Mouse (Mus musculus) CH12.LX (cell line): ENCODE results near the gene Strada. TPM values are rescaled to one million over a fixed set of nuclear protein-coding genes. Genes with fewer than 3 reads are reported as not detected.

Source experiments
- DNase-seq: peaks from one replicate; pipeline ENCODE4 v3.0.0-alpha.2; 2013; ENCODE audit errors: extremely low read depth
- H3K27ac ChIP-seq: 2 replicates; pipeline ENCODE4 v1.5.1; 2012; ENCODE audit warnings: low read depth, mild to moderate bottlenecking, control low read depth, moderate library complexity; ENCODE audit not compliant: insufficient read depth
- H3K27me3 ChIP-seq: replicated peaks from 2 replicates; pipeline ENCODE3; 2012; ENCODE audit warnings: inconsistent platforms
- H3K36me3 ChIP-seq, 2 experiments: replicated peaks in 1 of 2; 2 replicates each; pipeline versions ENCODE3 to v1.6.1; 2012; ENCODE audit warnings: inconsistent platforms in 1 of 2, low read length in 1 of 2, mild to moderate bottlenecking in 1 of 2, mixed read lengths in 1 of 2, moderate library complexity in 1 of 2; ENCODE audit not compliant: control insufficient read depth in 1 of 2, insufficient read depth in 1 of 2
- H3K4me1 ChIP-seq, 2 experiments: 2 replicates each; pipeline ENCODE4 v1.6.1; 2012; ENCODE audit warnings: inconsistent platforms in 1 of 2, moderate library complexity in 1 of 2; ENCODE audit not compliant: insufficient read depth in 2 of 2, control insufficient read depth in 1 of 2
- H3K4me2 ChIP-seq: 2 replicates; pipeline ENCODE4 v1.6.1; 2012; ENCODE audit warnings: low read depth, mild to moderate bottlenecking, control low read depth; ENCODE audit not compliant: poor library complexity, insufficient read depth, severe bottlenecking
- H3K4me3 ChIP-seq, 3 experiments: fragments of 150-350 bp in 1 of 3; sonication (generic) in 1 of 3; replicated peaks in 1 of 3; 2 replicates each; pipeline versions ENCODE3 to v1.5.1; 2011 to 2012; ENCODE audit warnings: low read depth in 2 of 3, low read length in 2 of 3, mild to moderate bottlenecking in 2 of 3, moderate library complexity in 2 of 3, control low read depth in 1 of 3, improper control_type of control experiment in 1 of 3, inconsistent platforms in 1 of 3, mixed read lengths in 1 of 3; ENCODE audit not compliant: poor library complexity in 1 of 3
- H3K79me2 ChIP-seq: replicated peaks from 2 replicates; pipeline ENCODE4 v1.6.1; 2012; ENCODE audit warnings: mild to moderate bottlenecking, moderate library complexity; ENCODE audit not compliant: control insufficient read depth, poor library complexity, insufficient read depth, severe bottlenecking; ENCODE audit errors: extremely low read depth
- H3K9ac ChIP-seq: 2 replicates; pipeline ENCODE4 v1.6.1; 2012; ENCODE audit warnings: low read depth, mild to moderate bottlenecking, control low read depth, moderate library complexity; ENCODE audit not compliant: insufficient read depth
- H3K9me3 ChIP-seq: replicated peaks from 2 replicates; pipeline ENCODE3; 2012; ENCODE audit warnings: low read length, inconsistent platforms, mixed read lengths
- CHD2 ChIP-seq: IDR thresholded peaks from 2 replicates; pipeline ENCODE4 v1.6.1; 2011; ENCODE audit warnings: low read length, improper control_type of control experiment
- CTCF ChIP-seq, 2 experiments: IDR thresholded peaks in 1 of 2; conservative IDR thresholded peaks in 1 of 2; 2 replicates each; pipeline ENCODE4 v1.5.1; 2011 to 2012; ENCODE audit warnings: low read depth in 2 of 2, low read length in 2 of 2, improper control_type of control experiment in 1 of 2, inconsistent platforms in 1 of 2, mild to moderate bottlenecking in 1 of 2, moderate library complexity in 1 of 2
- ETS1 ChIP-seq: conservative IDR thresholded peaks from 2 replicates; pipeline ENCODE4 v1.6.1; 2012; ENCODE audit warnings: low read depth, mild to moderate bottlenecking, inconsistent platforms, low read length, improper control_type of control experiment, moderate library complexity
- GABPA ChIP-seq: IDR thresholded peaks from 2 replicates; pipeline ENCODE4 v1.6.1; 2012; ENCODE audit warnings: low read depth, low read length, improper control_type of control experiment, inconsistent platforms; ENCODE audit not compliant: insufficient replicate concordance
- HCFC1 ChIP-seq: IDR thresholded peaks from 2 replicates; pipeline ENCODE4 v1.6.1; 2012; ENCODE audit warnings: low read depth, mild to moderate bottlenecking, inconsistent platforms, low read length, improper control_type of control experiment
- JUN ChIP-seq: IDR thresholded peaks from 2 replicates; pipeline ENCODE4 v1.6.1; 2011; ENCODE audit warnings: low read depth, mild to moderate bottlenecking, low read length, improper control_type of control experiment, moderate library complexity; ENCODE audit not compliant: insufficient read depth
- JUND ChIP-seq: conservative IDR thresholded peaks from 2 replicates; pipeline ENCODE4 v1.6.1; 2011; ENCODE audit warnings: low read depth, low read length, improper control_type of control experiment
- KAT2A ChIP-seq: IDR thresholded peaks from 2 replicates; pipeline ENCODE4 v1.6.1; 2012; ENCODE audit warnings: low read length, improper control_type of control experiment, inconsistent platforms; ENCODE audit not compliant: insufficient replicate concordance
- MAX ChIP-seq: IDR thresholded peaks from 2 replicates; pipeline ENCODE4 v1.6.1; 2011; ENCODE audit warnings: low read length, improper control_type of control experiment
- MAZ ChIP-seq: IDR thresholded peaks from 2 replicates; pipeline ENCODE4 v1.6.1; 2012; ENCODE audit warnings: low read depth, mild to moderate bottlenecking, inconsistent platforms, low read length, improper control_type of control experiment, moderate library complexity
- MEF2A ChIP-seq: IDR thresholded peaks from 2 replicates; pipeline ENCODE4 v1.6.1; 2014; ENCODE audit warnings: low read depth, mild to moderate bottlenecking, inconsistent platforms, low read length, improper control_type of control experiment, borderline replicate concordance
- NELFE ChIP-seq: IDR thresholded peaks from 2 replicates; pipeline ENCODE4 v1.6.1; 2011; ENCODE audit warnings: low read depth, low read length, improper control_type of control experiment
- NRF1 ChIP-seq: IDR thresholded peaks from 2 replicates; pipeline ENCODE4 v1.6.1; 2014; ENCODE audit warnings: low read depth, mild to moderate bottlenecking, inconsistent platforms, low read length, improper control_type of control experiment, moderate library complexity
- PAX5 ChIP-seq: IDR thresholded peaks from 2 replicates; pipeline ENCODE4 v1.6.1; 2012; ENCODE audit warnings: low read length, inconsistent platforms, mixed read lengths
- POLR2A ChIP-seq: IDR thresholded peaks from 2 replicates; pipeline ENCODE4 v1.6.1; 2011; ENCODE audit warnings: low read depth, mild to moderate bottlenecking, improper control_type of control experiment, low read length
- POLR2AphosphoS2 ChIP-seq: IDR thresholded peaks from 2 replicates; pipeline ENCODE4 v1.6.1; 2011; ENCODE audit warnings: low read depth, low read length, improper control_type of control experiment
- SIN3A ChIP-seq: IDR thresholded peaks from 2 replicates; pipeline ENCODE4 v1.6.1; 2012; ENCODE audit warnings: low read length, improper control_type of control experiment, inconsistent platforms
- TCF12 ChIP-seq: IDR thresholded peaks from 2 replicates; pipeline ENCODE4 v1.6.1; 2014; ENCODE audit warnings: low read depth, mild to moderate bottlenecking, inconsistent platforms, low read length, improper control_type of control experiment
- UBTF ChIP-seq: IDR thresholded peaks from 2 replicates; pipeline ENCODE4 v1.6.1; 2012; ENCODE audit warnings: low read depth, mild to moderate bottlenecking, inconsistent platforms, low read length, improper control_type of control experiment, moderate library complexity
- USF2 ChIP-seq: conservative IDR thresholded peaks from 2 replicates; pipeline ENCODE4 v1.6.1; 2011; ENCODE audit warnings: low read depth, low read length, improper control_type of control experiment
- ZMIZ1 ChIP-seq: IDR thresholded peaks from 2 replicates; pipeline ENCODE4 v1.6.1; 2012; ENCODE audit warnings: low read depth, mild to moderate bottlenecking, inconsistent platforms, low read length, improper control_type of control experiment
- dilution Hi-C: fragments of 300-500 bp; cut with MboI; formaldehyde crosslinking; loops from 2 replicates; pipeline ENCODE4 v1.14.3; 2020; ENCODE audit warnings: low sequenced_read_pairs; ENCODE audit not compliant: extremely low pct_unique_long_range_greater_than_20kb, extremely low pct_ligation_motif_present
- in situ Hi-C: fragments of 300-500 bp; cut with MboI; formaldehyde crosslinking; loops from 3 replicates; pipeline ENCODE4 v1.14.3; 2019; ENCODE audit warnings: low sequenced_read_pairs, low pct_ligation_motif_present, low pct_unique_long_range_greater_than_20kb, mixed read lengths
- polyA plus RNA-seq: library from polyadenylated mRNA; unstranded; fragments of >175 nt; gene quantifications from 2 replicates; pipeline ENCODE4 v1.2.1, GENCODE M21; 2012; ENCODE audit warnings: low read depth; ENCODE audit not compliant: insufficient read length
- total RNA-seq, 2 experiments: library from RNA; depleted of rRNA; stranded (reverse); fragments of 300-350 nt in 1 of 2; fragments of >200 nt in 1 of 2; gene quantifications; 2 replicates each; pipeline ENCODE4 v1.2.3; 2012 to 2014

Strada gene
- total and polyA plus RNA-seq, 3 experiments = 36.8 to 51.7 (median 41.7) TPM

DNA sequence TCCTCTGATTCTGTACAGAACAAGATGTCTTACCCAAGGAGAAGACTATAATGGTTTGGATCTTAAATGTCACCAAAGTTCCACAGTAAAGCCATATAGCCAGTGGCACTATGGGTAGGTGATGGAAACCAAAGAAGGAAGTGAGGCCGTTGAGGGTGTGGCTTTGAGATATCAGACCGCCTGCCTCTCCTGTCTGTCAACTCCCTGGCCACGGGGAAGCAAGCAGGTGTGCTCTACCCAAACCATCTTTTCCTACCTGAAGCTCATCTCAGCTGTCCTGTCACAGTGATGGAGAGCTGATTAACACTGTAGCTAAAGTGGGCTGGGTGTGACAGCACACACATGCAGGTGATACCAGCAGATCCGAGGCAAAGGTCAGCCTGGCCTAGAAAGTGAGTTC, 3.7 kb downstream of the Strada start:
- Histone ChIP-seq H3K79me2 (peaks cover 8% of the 10 kb centered on the region), H3K36me3 (peaks cover 31 to 53% of the 10 kb centered on the region in 2 experiments), H3K9ac (no peak overlapping the region), H3K27me3 (no peaks in the 10 kb centered on the region), H3K27ac (no peak overlapping the region), H3K4me3 (no peak overlapping the region), H3K9me3 (no peaks in the 10 kb centered on the region), H3K4me1 (peaks cover 10 to 72% of the 10 kb centered on the region in 2 experiments), H3K4me2 (no peak overlapping the region)
- TF ChIP-seq TCF12 (no peak), PAX5 (no peak), NELFE (no peak), MAZ (no peak), NRF1 (no peak), GABPA (no peak), ZMIZ1 (no peak), POLR2A (no peak), ETS1 (no peak), MAX (no peak), HCFC1 (no peak), USF2 (no peak), CHD2 (no peak), MEF2A (no peak)
- dilution Hi-C loops (no loop called here), in situ Hi-C loops (no loop called here)
- DNase-seq = peak; percentile 38

DNA sequence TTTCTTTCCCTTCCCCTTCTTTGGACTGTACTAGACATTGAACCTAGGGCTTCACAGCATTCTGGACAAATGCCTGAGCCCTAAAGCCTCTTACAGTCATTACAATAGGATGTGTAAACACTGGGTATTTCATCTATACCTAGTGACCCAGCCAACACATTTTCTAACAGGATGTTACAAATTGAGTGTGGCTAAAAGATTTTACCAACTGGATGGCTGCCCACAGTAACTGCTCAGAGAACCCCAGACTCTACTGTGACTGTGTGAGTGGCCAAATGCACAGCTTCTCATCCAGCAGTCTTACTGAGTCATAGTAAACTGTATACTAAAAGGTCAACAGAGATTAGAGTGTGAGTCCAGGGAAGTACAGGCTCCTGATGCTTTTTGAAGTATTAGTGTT, 6.6 kb downstream of the Strada start:
- Histone ChIP-seq H3K27ac (no peak overlapping the region), H3K9ac (no peak overlapping the region), H3K9me3 (no peaks in the 10 kb centered on the region), H3K4me2 (no peak overlapping the region), H3K4me3 (no peak overlapping the region), H3K4me1 (peaks cover 6 to 57% of the 10 kb centered on the region in 2 experiments), H3K79me2 (0 out of 2 replicates have a peak, but pooled peaks cover 4% of the 10 kb centered on the region), H3K27me3 (no peaks in the 10 kb centered on the region), H3K36me3 (peaks cover 20 to 43% of the 10 kb centered on the region in 2 experiments)
- in situ Hi-C loops (no loop called here), dilution Hi-C loops (no loop called here)
- no peak for DNase-seq
- no peak for TF ChIP-seq SIN3A
- TF ChIP-seq CTCF (conservative IDR thresholded peaks at IDR 0.05 in 1 of 2, IDR thresholded peaks at IDR 0.05 in 1 of 2; ENCODE audit: low read depth in 2 of 2, low read length in 2 of 2) = no peak
- no peak for TF ChIP-seq POLR2AphosphoS2
- no peak for TF ChIP-seq JUND
- no peak for TF ChIP-seq UBTF
- no peak for TF ChIP-seq KAT2A
- no peak for TF ChIP-seq JUN
